Mouse (Mus musculus) heart, adult 2 months (tissue): ENCODE measurements at regions not wholly inside any gene's neighbourhood (a gene's known extent, or its start where the extent isn't known, plus 50 kb on each side); places are given as distances from the start of the nearest gene placed in this dataset.

Experiments
- DNase-seq, 2 experiments: peaks; one replicate each; pipeline ENCODE4 v3.0.0; 2021
- H3K27ac ChIP-seq: fragments of 200-600 bp; 2 replicates; pipeline ENCODE4 v1.8.1; 2022
- H3K27me3 ChIP-seq: fragments of 200-500 bp; 2 replicates; pipeline ENCODE4 v1.6.1; 2012; ENCODE audit warnings: mild to moderate bottlenecking, low read length, inconsistent platforms, mixed read lengths; ENCODE audit not compliant: control insufficient read depth, insufficient read depth
- H3K36me3 ChIP-seq: fragments of 200-500 bp; 2 replicates; pipeline ENCODE4 v1.6.1; 2012; ENCODE audit warnings: low read length, inconsistent platforms; ENCODE audit not compliant: control insufficient read depth, insufficient read depth
- H3K4me1 ChIP-seq: fragments of 200-500 bp; 2 replicates; pipeline ENCODE4 v1.6.1; 2011; ENCODE audit warnings: low read length; ENCODE audit not compliant: control insufficient read depth, insufficient read depth
- H3K4me3 ChIP-seq: fragments of 200-600 bp; 2 replicates; pipeline ENCODE4 v1.8.1; 2022
- H3K79me2 ChIP-seq: fragments of 200-500 bp; replicated peaks from 2 replicates; pipeline ENCODE4 v1.6.1; 2012; ENCODE audit warnings: mild to moderate bottlenecking, inconsistent platforms, low read length, moderate library complexity, mixed read lengths; ENCODE audit not compliant: control insufficient read depth, insufficient read depth
- H3K9ac ChIP-seq: fragments of 200-500 bp; 2 replicates; pipeline ENCODE4 v1.6.1; 2012; ENCODE audit warnings: low read depth, mild to moderate bottlenecking, control low read depth, inconsistent platforms, low read length, mixed read lengths
- CTCF ChIP-seq: fragments of 200-600 bp; IDR thresholded peaks from 2 replicates; pipeline ENCODE4 v1.8.1; 2022; ENCODE audit warnings: antibody characterized with exemption, mild to moderate bottlenecking, moderate library complexity
- EP300 ChIP-seq: fragments of 200-500 bp; IDR thresholded peaks from 2 replicates; pipeline ENCODE4 v1.6.1; 2011; ENCODE audit warnings: low read depth, low read length, control low read depth; ENCODE audit not compliant: insufficient read depth
- POLR2A ChIP-seq: fragments of 200-500 bp; IDR thresholded peaks from 2 replicates; pipeline ENCODE4 v1.6.1; 2011; ENCODE audit warnings: mild to moderate bottlenecking, low read depth, low read length, control low read depth; ENCODE audit not compliant: insufficient read depth
- WGBS: fragments of 180-500 bp; shearing (Covaris S2); methylation state at CpG from one replicate; pipeline ENCODE4 v1.1.7; 2018; 5-methylcytosine and 5-hydroxymethylcytosine counted together
- intact Hi-C: fragments of 180-260 bp; cut with DNase I; formaldehyde crosslinking; loops from one replicate; pipeline ENCODE4 v1.15.1; 2025

GRCm38 (mm10) chr2:50627501-50627900, 330.9 kb upstream of the Mmadhc start:
- 74% methylated on average over 2 of the region's 2 CpGs for WGBS
- DNase-seq = no peak
- no peak overlapping the region for H3K9ac ChIP-seq
- H3K79me2 ChIP-seq = no peaks in the 10 kb centered on the region
- H3K27me3 ChIP-seq = no peaks in the 10 kb centered on the region
- no peak overlapping the region for H3K27ac ChIP-seq
- no peaks in the 10 kb centered on the region for H3K4me1 ChIP-seq
- TF ChIP-seq POLR2A (no peak), CTCF (no peak), EP300 (no peak)
- intact Hi-C loops = no loop called here
- H3K4me3 ChIP-seq = no peak overlapping the region
- no peaks in the 10 kb centered on the region for H3K36me3 ChIP-seq

DNA sequence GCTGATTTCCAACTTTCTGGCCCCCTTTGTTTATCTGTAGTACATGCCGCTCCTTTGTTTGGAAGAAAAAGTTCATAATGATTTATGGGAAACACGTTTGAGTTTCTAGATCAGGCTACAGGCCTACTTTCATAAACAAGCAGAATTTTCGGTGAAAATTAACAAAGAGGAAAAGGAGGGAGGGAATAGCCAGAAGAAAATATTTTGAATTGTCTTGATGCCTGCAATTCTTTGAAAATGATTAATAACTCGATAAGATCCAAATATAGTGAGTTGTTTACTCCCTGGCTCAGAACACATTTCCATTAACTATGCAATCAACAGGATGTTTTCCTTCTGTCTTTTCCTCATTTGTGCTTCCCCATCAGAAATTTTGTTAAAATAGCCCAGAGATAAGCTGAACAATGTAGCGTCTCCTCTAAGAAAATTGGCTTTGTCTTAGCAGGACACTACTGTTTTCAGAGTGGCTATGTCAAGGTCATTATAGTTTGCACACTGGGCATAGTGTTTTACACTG, 328.7 kb upstream of the Mmadhc start:
- Histone ChIP-seq H3K79me2 (no peaks in the 10 kb centered on the region), H3K9ac (no peak overlapping the region), H3K36me3 (no peaks in the 10 kb centered on the region), H3K4me1 (no peaks in the 10 kb centered on the region), H3K27me3 (no peaks in the 10 kb centered on the region), H3K4me3 (no peak overlapping the region), H3K27ac (no peak overlapping the region)
- TF ChIP-seq CTCF (no peak), EP300 (no peak), POLR2A (no peak)
- WGBS = 35% methylated on average over 5 of the region's 5 CpGs
- DNase-seq = no peak
- intact Hi-C loops = no loop called here

DNA sequence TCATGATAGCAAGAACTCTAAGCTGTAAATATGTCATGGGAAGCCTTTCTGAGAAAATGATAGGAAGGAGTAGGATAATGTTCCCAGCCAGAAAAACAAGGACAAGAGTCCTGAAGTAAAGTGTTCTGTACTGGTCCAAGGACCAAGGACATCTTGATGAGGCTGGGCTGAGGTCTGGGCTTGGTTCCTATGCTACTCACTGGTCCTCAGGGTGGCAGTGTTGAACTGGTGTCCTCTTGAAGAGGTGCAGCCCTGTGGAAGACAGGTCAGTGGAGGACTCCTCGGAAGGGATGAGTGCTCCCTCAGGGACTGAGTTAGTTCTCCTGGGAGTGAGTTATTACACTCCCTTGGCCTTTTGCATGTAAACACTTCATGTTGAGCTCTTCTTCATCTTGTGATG, 312.5 kb upstream of the Mmadhc start:
- no peak for TF ChIP-seq POLR2A
- peak; percentile 69 for TF ChIP-seq EP300
- peak; percentile 72 for TF ChIP-seq CTCF
- Histone ChIP-seq H3K27me3 (no peaks in the 10 kb centered on the region), H3K79me2 (no peaks in the 10 kb centered on the region), H3K4me1 (no peaks in the 10 kb centered on the region), H3K27ac (no peak overlapping the region), H3K4me3 (no peak overlapping the region), H3K36me3 (no peaks in the 10 kb centered on the region), H3K9ac (no peak overlapping the region)
- peak; percentile 42 to 57 for DNase-seq
- intact Hi-C loops = loop anchor here (5.0 kb wide), 1 partner anchor 538 kb away; the partner anchor contains the start of gene Rnd3
- 23% methylated on average over 1 of the region's 1 CpGs for WGBS

- no peak for DNase-seq
- no peaks in the 10 kb centered on the region for H3K36me3 ChIP-seq
- intact Hi-C loops = no loop called here
These were observed 292.6 kb upstream of the Mmadhc start for GRCm38 (mm10) chr2:50589195-50589594.

GRCm38 (mm10) chr2:50588652-50589051, 292.1 kb upstream of the Mmadhc start:
- WGBS = 69% methylated on average over 6 of the region's 6 CpGs
- H3K4me1 ChIP-seq = no peaks in the 10 kb centered on the region
- TF ChIP-seq EP300 (no peak), CTCF (no peak), POLR2A (no peak)
- no peak overlapping the region for H3K27ac ChIP-seq
- intact Hi-C loops = no loop called here
- peaks cover 1% of the 10 kb centered on the region; the same call in 1 of the 2 replicates for H3K27me3 ChIP-seq
- H3K79me2 ChIP-seq = no peaks in the 10 kb centered on the region
- H3K4me3 ChIP-seq = no peak overlapping the region
- H3K9ac ChIP-seq = no peak overlapping the region
- no peak for DNase-seq
- no peaks in the 10 kb centered on the region for H3K36me3 ChIP-seq

More at GRCm38 (mm10) chr2:50589195-50589594, 292.6 kb upstream of the Mmadhc start:
- Histone ChIP-seq H3K4me1 (no peaks in the 10 kb centered on the region), H3K79me2 (no peaks in the 10 kb centered on the region), H3K27me3 (peaks cover 1% of the 10 kb centered on the region; the same call in 1 of the 2 replicates), H3K4me3 (no peak overlapping the region), H3K9ac (no peak overlapping the region), H3K27ac (no peak overlapping the region)
- TF ChIP-seq POLR2A = no peak
- no peak for TF ChIP-seq CTCF
- TF ChIP-seq EP300 = no peak
- WGBS = 63% methylated on average over 6 of the region's 6 CpGs

- no peaks in the 10 kb centered on the region for H3K4me1 ChIP-seq
- H3K9ac ChIP-seq = no peak overlapping the region
- no peak for TF ChIP-seq EP300
- no peak overlapping the region for H3K4me3 ChIP-seq
- H3K36me3 ChIP-seq = no peaks in the 10 kb centered on the region
- no peaks in the 10 kb centered on the region for H3K79me2 ChIP-seq
- H3K27ac ChIP-seq = no peak overlapping the region
- WGBS = 63% methylated on average over 6 of the region's 6 CpGs
- DNase-seq = no peak
- intact Hi-C loops = no loop called here
- no peaks in the 10 kb centered on the region for H3K27me3 ChIP-seq
These were observed 289.9 kb upstream of the Mmadhc start for GRCm38 (mm10) chr2:50586321-50587050.
